Mouse (Mus musculus) ES-Bruce4 (cell line): Measurements from ENCODE around the gene Celf2. TPM values are rescaled to one million over a fixed set of nuclear protein-coding genes. Genes with fewer than 3 reads are reported as not detected.

Experiments
- H3K27ac ChIP-seq: 2 replicates; pipeline ENCODE4 v1.5.1; 2012; ENCODE audit warnings: low read length, inconsistent platforms; ENCODE audit not compliant: insufficient read depth
- H3K27me3 ChIP-seq: 2 replicates; pipeline ENCODE4 v1.6.1; 2012; ENCODE audit warnings: mild to moderate bottlenecking, low read length, inconsistent platforms; ENCODE audit not compliant: control insufficient read depth, poor library complexity, insufficient read depth, severe bottlenecking
- H3K36me3 ChIP-seq: 2 replicates; pipeline ENCODE4 v1.6.1; 2012; ENCODE audit warnings: inconsistent platforms, mild to moderate bottlenecking, low read length, moderate library complexity; ENCODE audit not compliant: control insufficient read depth, poor library complexity, insufficient read depth, severe bottlenecking
- H3K4me1 ChIP-seq: one replicate; pipeline ENCODE4 v1.8.1; 2011; ENCODE audit warnings: low read length; ENCODE audit not compliant: control insufficient read depth, insufficient read depth
- H3K4me3 ChIP-seq: 2 replicates; pipeline ENCODE4 v1.5.1; 2011; ENCODE audit warnings: low read depth, mild to moderate bottlenecking, low read length
- H3K9ac ChIP-seq: 2 replicates; pipeline ENCODE4 v1.6.1; 2012; ENCODE audit warnings: low read depth, mild to moderate bottlenecking, inconsistent platforms; ENCODE audit not compliant: poor library complexity, severe bottlenecking
- H3K9me3 ChIP-seq: replicated peaks from 2 replicates; pipeline ENCODE4 v1.6.1; 2012; ENCODE audit warnings: mild to moderate bottlenecking, low read length, inconsistent platforms; ENCODE audit not compliant: control insufficient read depth, poor library complexity, insufficient read depth, severe bottlenecking
- CTCF ChIP-seq: IDR thresholded peaks from one replicate; pipeline ENCODE4 v1.8.1; 2011; ENCODE audit warnings: low read depth, low read length
- EP300 ChIP-seq: IDR thresholded peaks from 2 replicates; pipeline ENCODE4 v1.6.1; 2011; ENCODE audit warnings: low read depth, low read length; ENCODE audit not compliant: insufficient read depth
- POLR2A ChIP-seq: IDR thresholded peaks from one replicate; pipeline ENCODE4 v1.8.1; 2011; ENCODE audit warnings: low read length; ENCODE audit not compliant: insufficient read depth
- polyA plus RNA-seq: library from polyadenylated mRNA; stranded (reverse); fragments of >200 nt; gene quantifications from 2 replicates; pipeline ENCODE4 v1.2.4, GENCODE M21; 2011; ENCODE audit warnings: low read depth; ENCODE audit not compliant: missing spikeins, insufficient read depth, insufficient read length

Gene Celf2
- polyA plus RNA-seq, 1 experiment: 10.6 TPM

- Histone ChIP-seq H3K36me3 (no peaks in the 10 kb centered on the region), H3K27ac (no peak overlapping the region), H3K9me3 (no peaks in the 10 kb centered on the region), H3K4me3 (no peak overlapping the region), H3K9ac (no peak overlapping the region), H3K27me3 (no peaks in the 10 kb centered on the region), H3K4me1 (no peaks in the 10 kb centered on the region)
- no peak for TF ChIP-seq POLR2A
- TF ChIP-seq EP300: no peak
- TF ChIP-seq CTCF: no peak
Measured at GRCm38 (mm10) chr2:6849388-6849787, 660.0 kb downstream of the Celf2 start.

- Histone ChIP-seq H3K9me3 (no peaks in the 10 kb centered on the region), H3K36me3 (no peaks in the 10 kb centered on the region), H3K4me3 (no peak overlapping the region), H3K4me1 (no peaks in the 10 kb centered on the region), H3K27me3 (no peaks in the 10 kb centered on the region), H3K9ac (no peak overlapping the region), H3K27ac (no peak overlapping the region)
- TF ChIP-seq POLR2A: no peak
- TF ChIP-seq EP300: no peak
- TF ChIP-seq CTCF: no peak
Measured at GRCm38 (mm10) chr2:6830021-6830420, 679.3 kb downstream of the Celf2 start.

GRCm38 (mm10) chr2:6827583-6827982 is 681.8 kb downstream of the Celf2 start:
- no peak overlapping the region for H3K27ac ChIP-seq
- no peaks in the 10 kb centered on the region for H3K36me3 ChIP-seq
- no peak overlapping the region for H3K9ac ChIP-seq
- TF ChIP-seq EP300 (no peak), CTCF (no peak), POLR2A (no peak)
- H3K9me3 ChIP-seq: no peaks in the 10 kb centered on the region
- H3K4me3 ChIP-seq: no peak overlapping the region
- H3K27me3 ChIP-seq: no peaks in the 10 kb centered on the region
- H3K4me1 ChIP-seq: no peaks in the 10 kb centered on the region

GRCm38 (mm10) chr2:6823021-6823420 is 686.3 kb downstream of the Celf2 start:
- no peak overlapping the region for H3K9ac ChIP-seq
- H3K27ac ChIP-seq: no peak overlapping the region
- H3K36me3 ChIP-seq: no peaks in the 10 kb centered on the region
- no peaks in the 10 kb centered on the region for H3K27me3 ChIP-seq
- TF ChIP-seq EP300 (no peak), POLR2A (no peak), CTCF (no peak)
- no peak overlapping the region for H3K4me3 ChIP-seq
- no peaks in the 10 kb centered on the region for H3K4me1 ChIP-seq
- H3K9me3 ChIP-seq: no peaks in the 10 kb centered on the region

- H3K27ac ChIP-seq: no peak overlapping the region
- no peaks in the 10 kb centered on the region for H3K36me3 ChIP-seq
- TF ChIP-seq EP300: no peak
- TF ChIP-seq CTCF: no peak
- TF ChIP-seq POLR2A: no peak
- no peak overlapping the region for H3K9ac ChIP-seq
- no peak overlapping the region for H3K4me3 ChIP-seq
- H3K4me1 ChIP-seq: no peaks in the 10 kb centered on the region
- no peaks in the 10 kb centered on the region for H3K9me3 ChIP-seq
- no peaks in the 10 kb centered on the region for H3K27me3 ChIP-seq
Measured at GRCm38 (mm10) chr2:6821593-6821992, 687.8 kb downstream of the Celf2 start.

- H3K27ac ChIP-seq: no peak overlapping the region
- no peaks in the 10 kb centered on the region for H3K4me1 ChIP-seq
- no peak for TF ChIP-seq POLR2A
- no peak for TF ChIP-seq EP300
- TF ChIP-seq CTCF: no peak
- no peaks in the 10 kb centered on the region for H3K27me3 ChIP-seq
- H3K4me3 ChIP-seq: no peak overlapping the region
- H3K9me3 ChIP-seq: no peaks in the 10 kb centered on the region
- no peak overlapping the region for H3K9ac ChIP-seq
- no peaks in the 10 kb centered on the region for H3K36me3 ChIP-seq
Measured at GRCm38 (mm10) chr2:6815281-6815680, 694.1 kb downstream of the Celf2 start.

GRCm38 (mm10) chr2:6808736-6809135 is 700.6 kb downstream of the Celf2 start:
- TF ChIP-seq EP300: no peak
- TF ChIP-seq CTCF: no peak
- Histone ChIP-seq H3K27me3 (no peaks in the 10 kb centered on the region), H3K27ac (no peak overlapping the region), H3K9ac (no peak overlapping the region), H3K36me3 (no peaks in the 10 kb centered on the region), H3K4me3 (no peak overlapping the region), H3K4me1 (no peaks in the 10 kb centered on the region), H3K9me3 (no peaks in the 10 kb centered on the region)
